Mouse (Mus musculus) c-Kit-positive CD71-positive TER-119-negative erythroid progenitor cells, embryonic 14.5 days (primary cell): Measurements from ENCODE around the gene Rnf180.

Source experiments
- DNase-seq: peaks from one replicate; pipeline ENCODE4 v3.0.0-alpha.2; 2013; ENCODE audit warnings: low read depth

Gene Rnf180

GRCm38 (mm10) chr13:105130080-105130479 lies 164.5 kb downstream of the Rnf180 start:
- DNase-seq: peak; percentile 53

GRCm38 (mm10) chr13:105122092-105122491 lies 172.5 kb downstream of the Rnf180 start:
- no peak for DNase-seq

DNA sequence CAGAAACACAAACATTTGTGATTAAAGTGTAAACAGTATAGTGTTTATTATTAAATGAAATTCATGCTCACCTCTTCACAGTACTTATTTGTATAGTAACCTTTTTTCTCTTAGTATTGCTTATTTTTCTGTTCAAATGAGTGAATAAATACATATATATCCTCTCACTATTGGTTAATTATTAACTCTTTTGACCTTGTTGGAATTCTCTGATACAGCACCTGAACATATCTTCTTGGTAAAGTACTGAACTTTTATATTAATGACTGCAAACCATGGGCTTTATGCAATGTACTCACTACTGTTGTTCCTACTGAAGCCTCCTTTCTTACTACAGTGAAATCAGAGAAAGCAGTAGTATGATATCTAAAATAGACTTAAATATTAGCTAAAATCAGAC lies 173.0 kb downstream of the Rnf180 start:
- DNase-seq: no peak

- no peak for DNase-seq
Observed at GRCm38 (mm10) chr13:105111599-105111998, 183.0 kb downstream of the Rnf180 start.

DNA sequence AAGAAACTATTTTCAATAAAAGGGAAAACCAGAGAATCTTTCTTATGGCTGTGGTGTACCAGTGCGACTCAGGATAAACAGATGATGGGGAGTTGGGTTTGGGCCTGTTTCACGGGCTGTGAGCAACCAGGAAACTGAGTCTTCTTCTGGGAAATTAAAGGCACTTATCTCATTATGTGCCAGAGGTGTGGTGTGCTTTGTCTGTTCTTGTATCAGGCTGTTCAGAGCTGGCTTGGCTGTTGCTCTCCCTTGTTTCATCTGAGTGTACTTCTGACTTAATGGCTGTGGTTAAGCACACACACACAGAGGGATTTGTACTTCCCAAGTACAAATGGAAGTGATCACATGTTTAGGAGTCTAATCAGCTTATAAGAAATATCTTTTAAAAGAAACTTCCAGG lies 190.2 kb downstream of the Rnf180 start:
- DNase-seq: peak; percentile 11

GRCm38 (mm10) chr13:105100705-105101104 lies 193.9 kb downstream of the Rnf180 start:
- no peak for DNase-seq

- DNase-seq: no peak
Observed at GRCm38 (mm10) chr13:105096316-105096715, 198.3 kb downstream of the Rnf180 start.

DNA sequence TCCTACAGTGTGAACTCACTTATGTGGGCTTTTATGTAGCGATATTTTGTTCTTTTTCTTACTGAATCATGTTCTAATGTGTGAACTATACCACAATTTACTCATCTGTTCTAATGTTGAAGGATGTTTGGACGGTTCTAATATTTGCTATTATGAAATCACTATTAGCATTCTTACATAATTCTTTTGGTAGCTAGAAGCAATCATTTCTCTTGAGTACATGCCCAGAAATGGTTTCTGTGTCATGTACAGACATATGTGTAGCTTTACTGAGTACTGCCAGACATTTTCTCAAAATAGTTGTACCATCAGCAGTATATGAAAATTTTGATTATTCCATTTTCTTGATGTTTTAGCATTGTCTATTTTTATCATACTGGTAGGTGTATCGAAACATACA lies 205.3 kb downstream of the Rnf180 start:
- no peak for DNase-seq

DNA sequence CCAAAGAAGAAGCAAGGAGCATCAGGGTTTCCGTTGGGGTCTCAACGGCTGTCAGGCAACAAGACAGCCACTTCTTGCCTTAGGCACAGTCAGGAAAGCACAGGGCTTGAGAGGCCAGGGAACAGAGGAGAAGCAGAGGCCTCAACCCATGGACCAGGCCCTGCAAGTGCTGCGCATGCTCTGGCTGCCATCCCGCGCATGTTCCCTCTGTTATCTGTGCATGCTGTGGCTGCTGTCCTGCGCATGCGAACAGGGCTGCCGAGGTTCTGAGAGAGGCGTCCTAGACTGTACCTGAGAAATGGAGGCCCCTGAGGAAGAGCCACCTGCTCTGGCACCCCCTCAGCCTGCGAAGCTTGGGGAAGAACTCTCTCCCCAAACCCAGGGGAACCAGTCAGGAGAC lies 212.8 kb downstream of the Rnf180 start, which contains the start of gene 4933425L06Rik:
Gene 4933425L06Rik (plus strand): TSS at position 261 of the 400 bp plus-strand sequence.
- DNase-seq: no peak
